Mouse (Mus musculus): ENCODE data around the gene Fbh1.

DNA sequence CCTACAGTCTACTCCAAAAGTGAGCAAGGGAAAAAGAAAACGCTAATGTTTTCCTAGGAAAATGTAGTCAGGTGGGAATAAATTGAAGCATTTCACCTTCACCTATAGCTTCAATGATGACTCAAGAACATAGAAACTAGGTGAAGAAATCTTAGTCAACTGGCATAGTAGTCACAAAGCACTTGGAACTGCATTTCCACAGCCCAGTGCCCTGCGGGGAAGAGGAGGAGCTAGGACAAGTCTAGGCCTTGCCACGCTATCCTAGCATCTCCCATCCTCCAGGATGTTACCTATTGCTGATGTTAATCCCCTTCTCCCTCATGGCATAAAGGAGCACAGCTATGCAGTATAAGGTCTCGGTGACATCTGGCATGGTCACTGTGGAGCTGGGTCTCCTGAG lies 14.8 kb downstream of the Fbh1 start:
- TF ChIP-seq CTCF (IDR thresholded peaks at IDR 0.05) (no peak), EP300 (IDR thresholded peaks at IDR 0.05) (no peak)

All from lung, postnatal 0 days (tissue).